Mouse (Mus musculus) R1 (cell line): ENCODE results near the gene Aldh3b1.
A peak's percentile ranks its signal among the peaks of the same experiment; 100 is the strongest.

Experiments
- DNase-seq: peaks from one replicate; pipeline ENCODE4 v3.0.0-alpha.2; 2018; ENCODE audit warnings: low read depth, low spot score

Gene Aldh3b1

GRCm38 (mm10) chr19:3945872-3946564 is 16.4 kb upstream of the Aldh3b1 start:
- DNase-seq = peak; percentile 35

DNA sequence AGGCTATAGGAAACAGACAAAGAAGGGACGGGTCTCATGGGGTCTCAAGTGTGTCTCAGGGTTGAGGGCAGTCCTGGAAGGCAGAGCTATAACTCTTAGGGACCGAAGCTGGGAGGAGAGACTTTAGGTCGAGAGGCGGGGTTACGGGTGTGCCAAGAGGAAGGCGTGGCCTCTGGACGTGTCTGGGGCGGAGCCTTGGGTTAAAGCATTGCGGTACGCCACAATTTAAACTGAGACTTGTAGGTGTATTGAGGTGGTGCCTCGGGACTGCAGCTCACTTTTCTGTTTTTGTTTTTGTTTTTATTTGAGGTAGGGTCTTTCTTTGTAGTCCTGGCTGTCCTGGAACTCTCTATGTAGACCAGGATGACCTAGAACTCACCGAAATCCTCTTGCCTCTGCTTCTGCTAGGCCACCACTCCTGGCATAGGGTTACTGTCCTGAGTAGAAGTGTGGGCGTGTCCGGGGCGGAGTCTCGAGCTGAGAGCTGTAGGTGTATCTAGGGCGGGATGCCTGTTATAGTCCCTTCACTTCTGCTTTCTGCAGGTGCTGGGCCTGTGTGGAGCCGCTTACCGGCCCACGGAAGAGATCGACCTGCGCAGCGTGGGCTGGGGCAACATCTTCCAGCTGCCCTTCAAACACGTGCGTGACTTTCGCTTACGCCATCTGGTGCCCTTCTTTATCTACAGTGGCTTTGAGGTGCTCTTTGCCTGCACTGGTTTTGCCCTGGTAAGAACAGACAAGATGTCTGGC is 13.6 kb upstream of the Aldh3b1 start:
- DNase-seq = peak; percentile 94

- peak; percentile 52 for DNase-seq
These were observed 12.7 kb upstream of the Aldh3b1 start for GRCm38 (mm10) chr19:3942315-3942714.

- peak; percentile 44 for DNase-seq
These were observed 6.6 kb upstream of the Aldh3b1 start for GRCm38 (mm10) chr19:3935896-3936850.

DNA sequence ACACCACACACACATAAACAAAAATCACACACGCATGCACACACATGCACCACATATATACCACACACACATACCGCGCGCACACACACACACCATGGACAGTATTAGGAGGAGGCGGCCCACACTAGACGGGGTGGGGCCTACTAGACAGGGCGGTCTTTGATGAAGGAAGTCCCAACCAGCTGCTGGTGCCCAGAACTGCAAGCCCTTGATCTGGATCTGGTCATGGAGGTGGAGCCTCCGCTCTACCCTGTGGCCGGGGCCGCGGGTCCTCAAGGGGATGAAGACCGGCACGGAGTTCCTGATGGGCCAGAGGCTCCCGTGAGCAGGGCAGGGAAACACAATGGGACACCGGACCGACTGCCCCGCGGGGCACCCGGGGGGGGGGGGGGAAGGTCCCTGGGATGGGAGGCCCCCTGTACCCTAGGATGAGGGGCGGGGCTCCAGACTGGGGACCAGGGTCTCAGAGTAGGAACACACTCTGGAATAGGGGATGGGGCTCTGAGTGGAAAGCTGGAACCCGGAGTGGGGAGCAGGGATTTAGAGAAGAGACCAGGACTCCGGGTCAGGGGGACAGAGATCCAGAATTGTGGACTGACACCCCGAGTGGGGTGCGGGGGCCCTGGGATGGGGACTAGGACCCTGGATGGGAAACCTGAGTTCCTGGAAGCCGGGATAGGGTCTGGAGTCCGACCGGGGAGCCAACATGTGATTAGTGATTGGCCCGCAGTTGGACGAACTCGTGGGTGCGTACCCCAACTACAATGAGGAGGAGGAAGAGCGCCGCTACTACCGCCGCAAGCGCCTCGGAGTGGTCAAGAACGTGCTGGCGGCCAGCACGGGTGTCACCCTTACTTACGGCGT is 5.7 kb upstream of the Aldh3b1 start, which contains the start of gene Unc93b1:
TSS of gene Unc93b1 (plus strand) at position 155 of the 864 bp plus-strand sequence.
- peak; percentile 89 for DNase-seq

GRCm38 (mm10) chr19:3931716-3932115 is 2.1 kb upstream of the Aldh3b1 start:
- no peak for DNase-seq

- peak; percentile 25 for DNase-seq
These were observed 852 bp upstream of the Aldh3b1 start for GRCm38 (mm10) chr19:3930262-3931057.

DNA sequence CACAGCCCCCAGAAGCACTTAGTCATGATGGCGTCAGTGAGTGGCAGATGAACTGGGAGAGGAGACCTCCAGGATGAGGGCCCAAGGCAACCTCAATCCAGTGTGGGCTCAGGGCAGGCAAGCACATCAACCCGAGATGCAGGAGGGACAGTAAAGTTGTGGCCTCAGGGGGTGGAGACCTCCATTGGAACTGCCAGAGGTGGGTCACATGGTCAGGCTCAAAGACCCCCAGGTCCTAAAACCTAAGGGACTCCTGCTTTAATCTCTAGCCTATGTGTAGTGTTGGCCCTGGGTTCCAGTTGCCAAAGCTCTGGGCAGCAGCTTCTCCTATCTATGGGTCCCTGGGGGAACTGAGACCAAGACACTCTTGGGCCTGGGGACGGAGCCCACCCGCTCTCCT is 829 bp downstream of the Aldh3b1 start:
- no peak for DNase-seq

- no peak for DNase-seq
These were observed 1.6 kb downstream of the Aldh3b1 start for GRCm38 (mm10) chr19:3927989-3928388.

GRCm38 (mm10) chr19:3926685-3927084 is 2.9 kb downstream of the Aldh3b1 start:
- DNase-seq = no peak

DNA sequence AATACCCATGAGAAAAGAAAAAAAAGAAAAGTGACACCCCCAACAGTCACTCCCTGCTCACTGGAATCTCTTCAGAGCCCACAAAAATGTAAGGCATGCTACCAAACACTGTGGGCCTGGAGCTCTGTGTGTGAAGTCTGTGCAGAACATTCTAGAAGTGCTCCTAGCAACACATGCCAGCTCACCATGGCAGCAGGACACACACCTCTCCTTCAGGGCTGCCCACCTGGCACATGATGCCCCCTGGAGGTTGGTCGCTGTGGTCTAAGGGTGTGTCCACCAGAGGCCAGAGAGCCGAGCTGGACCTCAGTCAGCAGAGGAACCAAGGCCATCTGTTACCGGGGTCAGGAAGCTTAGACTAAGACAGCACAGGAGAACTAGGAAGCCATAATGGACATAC is 3.3 kb downstream of the Aldh3b1 start:
- DNase-seq = no peak

DNA sequence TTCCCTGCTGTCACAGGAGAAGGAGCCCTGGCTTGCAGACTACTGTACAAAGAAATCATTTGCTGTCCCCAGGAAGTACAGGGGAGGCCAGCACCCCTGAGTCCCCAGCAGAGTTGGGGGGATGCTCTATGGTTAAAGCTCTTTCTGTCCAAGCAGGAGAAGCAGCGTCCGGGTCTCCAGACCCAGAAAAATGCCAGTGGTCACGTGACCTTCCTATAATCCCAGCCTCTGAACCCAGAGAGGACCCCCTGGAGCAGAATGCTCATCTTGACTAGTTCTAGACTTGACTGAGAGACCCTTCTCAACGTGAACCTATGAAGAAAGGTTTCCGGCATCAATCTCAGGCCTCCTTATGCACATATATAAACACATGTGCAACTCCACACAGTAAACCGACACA is 3.7 kb downstream of the Aldh3b1 start:
- no peak for DNase-seq

GRCm38 (mm10) chr19:3924868-3925267 is 4.7 kb downstream of the Aldh3b1 start:
- DNase-seq = no peak

GRCm38 (mm10) chr19:3924190-3924589 is 5.4 kb downstream of the Aldh3b1 start:
- DNase-seq = no peak

- no peak for DNase-seq
These were observed 6.0 kb downstream of the Aldh3b1 start for GRCm38 (mm10) chr19:3923586-3923985.

- peak; percentile 38 for DNase-seq
These were observed 6.8 kb downstream of the Aldh3b1 start for GRCm38 (mm10) chr19:3922661-3923371.

GRCm38 (mm10) chr19:3919928-3920327 is 9.7 kb downstream of the Aldh3b1 start:
- no peak for DNase-seq

DNA sequence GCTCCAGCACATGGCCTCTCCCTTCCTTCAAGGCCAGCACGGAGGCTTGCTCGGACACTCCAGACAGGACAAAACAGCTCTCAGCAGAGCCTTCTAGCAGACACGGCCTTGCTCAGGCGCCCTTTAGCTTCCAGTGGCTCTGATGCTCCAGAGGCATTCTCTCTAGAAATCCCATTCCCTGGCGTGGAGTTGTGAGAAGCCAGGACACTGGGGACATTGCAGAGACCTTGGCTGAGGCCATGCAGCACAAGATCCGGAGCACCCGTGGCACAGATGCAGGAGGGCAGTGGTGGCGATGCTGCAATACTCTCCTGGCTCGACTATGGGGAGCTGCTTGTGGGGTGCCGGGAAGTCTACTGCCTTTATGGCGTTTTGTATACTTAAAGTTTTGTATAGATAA is 12.9 kb downstream of the Aldh3b1 start:
- DNase-seq = no peak

- DNase-seq = no peak
These were observed 15.1 kb downstream of the Aldh3b1 start for GRCm38 (mm10) chr19:3914535-3914934.
